Mouse (Mus musculus) small intestine, adult 2 months (tissue): ENCODE measurements around the gene Slc22a15. TPM values are rescaled to one million over a fixed set of nuclear protein-coding genes. Genes with fewer than 3 reads are reported as not detected.

Experiments used
- H3K27ac ChIP-seq: fragments of 200-500 bp; 2 replicates; pipeline ENCODE4 v1.5.1; 2012; ENCODE audit warnings: low read depth, low read length, control low read depth, inconsistent platforms; ENCODE audit not compliant: insufficient read depth
- H3K27me3 ChIP-seq: fragments of 200-500 bp; 2 replicates; pipeline ENCODE4 v1.6.1; 2012; ENCODE audit warnings: mild to moderate bottlenecking, moderate library complexity, low read length, inconsistent platforms; ENCODE audit not compliant: control insufficient read depth, insufficient read depth
- H3K36me3 ChIP-seq: fragments of 200-500 bp; 2 replicates; pipeline ENCODE4 v1.6.1; 2012; ENCODE audit warnings: mild to moderate bottlenecking, low read length, control low read depth, inconsistent platforms; ENCODE audit not compliant: control insufficient read depth, insufficient read depth
- H3K4me1 ChIP-seq: fragments of 200-500 bp; 2 replicates; pipeline ENCODE4 v1.6.1; 2012; ENCODE audit warnings: low read length, inconsistent platforms, mixed read lengths; ENCODE audit not compliant: control insufficient read depth, insufficient read depth, insufficient read length
- H3K4me3 ChIP-seq: fragments of 200-500 bp; 2 replicates; pipeline ENCODE4 v1.5.1; 2012; ENCODE audit warnings: low read depth, mild to moderate bottlenecking, control low read depth, inconsistent platforms, low read length, moderate library complexity
- CTCF ChIP-seq: fragments of 200-500 bp; IDR thresholded peaks from 2 replicates; pipeline ENCODE4 v1.5.1; 2012; ENCODE audit warnings: low read depth, mild to moderate bottlenecking, control low read depth, inconsistent platforms, low read length, moderate library complexity, mixed read lengths; ENCODE audit not compliant: insufficient replicate concordance, insufficient read length; ENCODE audit errors: extremely low read depth
- POLR2A ChIP-seq: fragments of 200-500 bp; IDR thresholded peaks from 2 replicates; pipeline ENCODE4 v1.6.1; 2012; ENCODE audit warnings: low read depth, mild to moderate bottlenecking, control low read depth, inconsistent platforms, low read length, moderate library complexity
- WGBS: fragments of 180-500 bp; shearing (Covaris S2); methylation state at CpG from one replicate; pipeline ENCODE4 v1.1.7; 2018; 5-methylcytosine and 5-hydroxymethylcytosine counted together
- polyA plus RNA-seq: library from polyadenylated mRNA; depleted of rRNA; stranded (reverse); fragments of >200 nt; gene quantifications from 2 replicates; pipeline ENCODE4 v1.2.3, GENCODE M21; 2012

The Slc22a15 gene
- polyA plus RNA-seq, 1 experiment: 4.9 TPM

GRCm38 (mm10) chr3:101842372-101843094, 81.7 kb downstream of the Slc22a15 start:
- 63% methylated on average over 7 of the region's 7 CpGs for WGBS
- H3K27me3 ChIP-seq: no peaks in the 10 kb centered on the region
- no peaks in the 10 kb centered on the region for H3K4me1 ChIP-seq
- no peak for TF ChIP-seq POLR2A
- no peak for TF ChIP-seq CTCF
- H3K27ac ChIP-seq: no peak overlapping the region
- no peak overlapping the region for H3K4me3 ChIP-seq
- no peaks in the 10 kb centered on the region for H3K36me3 ChIP-seq

DNA sequence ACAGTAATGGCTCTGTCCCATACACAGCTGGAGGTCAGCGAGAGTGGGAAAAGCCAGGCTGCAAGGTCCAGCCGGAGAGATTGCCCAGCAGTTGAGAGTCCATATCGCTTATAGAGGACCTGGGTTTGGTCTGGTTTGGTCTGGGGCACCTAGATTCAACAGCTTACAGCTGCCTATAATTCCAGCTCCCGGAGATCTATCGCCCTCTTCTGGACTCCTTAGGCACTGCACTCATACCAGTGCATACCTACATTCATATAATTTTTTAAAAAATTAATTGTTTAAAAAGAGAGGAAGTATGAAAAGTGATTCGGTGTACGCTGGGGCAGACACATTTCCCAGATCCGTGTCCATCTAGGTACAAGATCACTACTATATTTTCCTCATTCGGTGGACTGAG, 84.9 kb downstream of the Slc22a15 start:
- TF ChIP-seq CTCF (peak; percentile 19; the same call in 1 of the 2 replicates), POLR2A (no peak)
- 88% methylated on average over 9 of the region's 9 CpGs for WGBS
- Histone ChIP-seq H3K27me3 (no peaks in the 10 kb centered on the region), H3K27ac (no peak overlapping the region), H3K36me3 (no peaks in the 10 kb centered on the region), H3K4me3 (no peak overlapping the region), H3K4me1 (0 out of 2 replicates have a peak, but pooled peaks cover 4% of the 10 kb centered on the region)

DNA sequence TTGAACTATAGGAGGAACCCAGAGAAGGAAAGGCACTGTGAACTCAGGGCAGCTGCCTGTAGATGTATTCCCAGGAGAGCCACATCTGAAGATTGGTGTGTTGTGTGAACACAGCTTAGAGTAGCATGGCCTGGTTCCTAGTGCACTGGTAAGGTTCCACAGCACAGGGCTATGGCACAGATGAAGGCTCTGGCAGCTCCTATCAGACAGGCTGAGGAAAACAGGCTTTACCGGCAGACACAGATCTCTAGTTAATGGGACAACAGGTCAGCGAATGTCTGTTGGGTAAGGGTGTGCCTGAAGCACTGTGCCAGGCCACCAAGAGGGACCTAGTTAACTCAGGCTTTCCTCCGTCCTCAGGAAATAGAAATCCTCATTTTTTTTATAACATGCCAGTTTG, 87.3 kb downstream of the Slc22a15 start:
- 0 out of 2 replicates have a peak, but pooled peaks cover 4% of the 10 kb centered on the region for H3K4me1 ChIP-seq
- no peak overlapping the region for H3K4me3 ChIP-seq
- H3K36me3 ChIP-seq: no peaks in the 10 kb centered on the region
- no peak overlapping the region for H3K27ac ChIP-seq
- no peaks in the 10 kb centered on the region for H3K27me3 ChIP-seq
- no peak for TF ChIP-seq CTCF
- no peak for TF ChIP-seq POLR2A
- 82% methylated on average over 3 of the region's 3 CpGs for WGBS

GRCm38 (mm10) chr3:101836532-101836931, 87.7 kb downstream of the Slc22a15 start:
- Histone ChIP-seq H3K27ac (peak overlapping the region; percentile 36; the same call in 1 of the 2 replicates), H3K4me3 (peak overlapping the region; percentile 30; the same call in 1 of the 2 replicates), H3K4me1 (0 out of 2 replicates have a peak, but pooled peaks cover 4% of the 10 kb centered on the region), H3K27me3 (no peaks in the 10 kb centered on the region), H3K36me3 (no peaks in the 10 kb centered on the region)
- 68% methylated on average over 5 of the region's 5 CpGs for WGBS
- TF ChIP-seq POLR2A: no peak
- no peak for TF ChIP-seq CTCF

DNA sequence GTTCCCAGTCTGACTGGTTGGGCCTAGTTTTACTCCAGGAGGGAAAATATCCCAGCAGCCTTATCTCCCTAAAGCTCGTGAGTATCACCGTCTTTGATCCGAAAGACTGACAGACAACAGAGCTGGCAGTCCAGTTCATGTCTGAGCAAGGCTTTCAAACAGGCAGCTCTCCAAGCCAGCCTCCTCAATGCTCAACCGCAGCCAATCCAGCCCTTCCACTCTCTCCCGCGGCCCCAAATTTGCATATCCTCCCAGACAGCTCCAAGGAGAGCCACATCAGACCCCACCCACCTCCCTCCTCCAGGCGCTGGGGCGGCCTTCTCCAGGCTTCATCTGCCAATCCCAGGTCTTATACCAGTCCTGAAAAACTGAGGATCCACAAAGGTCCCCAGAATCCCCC, 88.2 kb downstream of the Slc22a15 start:
- 5% methylated on average over 8 of the region's 8 CpGs for WGBS
- Histone ChIP-seq H3K27ac (peak overlapping the region; percentile 36; the same call in 1 of the 2 replicates), H3K4me3 (peak overlapping the region; percentile 30; the same call in 1 of the 2 replicates), H3K27me3 (no peaks in the 10 kb centered on the region), H3K36me3 (no peaks in the 10 kb centered on the region), H3K4me1 (0 out of 2 replicates have a peak, but pooled peaks cover 4% of the 10 kb centered on the region)
- no peak for TF ChIP-seq CTCF
- TF ChIP-seq POLR2A: no peak

GRCm38 (mm10) chr3:101831189-101831858, 92.9 kb downstream of the Slc22a15 start:
- 24% methylated on average over 10 of the region's 10 CpGs for WGBS
- H3K36me3 ChIP-seq: no peaks in the 10 kb centered on the region
- H3K4me1 ChIP-seq: peaks cover 6% of the 10 kb centered on the region; the same call in 1 of the 2 replicates
- no peaks in the 10 kb centered on the region for H3K27me3 ChIP-seq
- H3K27ac ChIP-seq: no peak overlapping the region
- no peak for TF ChIP-seq POLR2A
- TF ChIP-seq CTCF: no peak
- no peak overlapping the region for H3K4me3 ChIP-seq
